Mouse (Mus musculus): ENCODE results near the gene Gm49354.

The Gm49354 gene

DNA sequence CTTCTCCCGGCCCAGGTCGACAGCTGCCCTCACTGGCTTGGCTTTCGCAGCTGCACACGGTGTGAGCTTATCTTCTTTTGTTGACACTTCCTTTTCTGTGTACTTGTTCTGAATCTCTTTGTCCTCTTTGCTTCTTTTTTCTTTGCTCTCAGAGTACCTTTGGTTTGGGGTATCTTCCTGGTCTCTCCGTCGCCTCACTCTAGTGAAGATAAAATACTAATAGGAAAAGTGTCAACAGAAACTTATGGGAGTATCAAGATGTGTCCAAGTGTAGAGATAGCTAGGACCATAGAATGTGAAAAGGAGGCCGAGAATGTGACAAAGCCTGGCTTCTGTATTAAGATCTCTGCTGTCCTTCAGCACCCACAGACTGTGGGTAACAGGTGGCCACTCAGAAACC is at the start of gene Gm49354:
Gm49354 (minus strand) TSS at position 101 of the 400 bp plus-strand sequence.
- POLR2A ChIA-PET = interaction anchor here in 2 of 4 experiments (0.6 to 13.7 kb wide), 2 partner anchors 12 to 13 kb away, joined by 3 to 93 read pairs; partner anchors contain the start of gene Isca1 (in 2 of the 2)
- CTCF ChIA-PET = no interaction called here

DNA sequence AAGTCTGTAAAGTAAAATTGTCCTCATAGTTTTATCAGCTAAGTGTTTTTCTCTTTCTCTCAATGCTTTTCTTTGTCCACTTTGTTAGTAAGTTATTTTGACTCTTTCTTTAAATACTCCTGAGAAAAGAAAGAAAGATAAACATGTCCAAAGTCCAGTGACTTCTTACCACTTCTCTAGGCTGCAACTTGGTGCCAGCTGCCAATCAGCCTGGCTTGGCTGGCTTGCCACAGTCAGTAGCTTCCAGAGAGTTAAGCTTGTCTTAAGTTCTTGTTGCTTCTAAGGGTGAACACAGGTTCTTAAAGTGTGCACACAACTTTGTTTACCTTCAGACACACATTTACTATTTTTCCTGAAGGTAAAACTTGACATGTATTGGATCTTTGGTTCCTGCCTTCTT is 43.9 kb upstream of the Gm49354 start:
- POLR2A ChIA-PET = interaction anchor here in 2 of 4 experiments (0.6 to 1.2 kb wide), 2 partner anchors 25 to 56 kb away, joined by 3 to 4 read pairs; partner anchors contain the start of gene Isca1 (in 1 of the 2)
- CTCF ChIA-PET = interaction anchor here in 2 of 4 experiments (0.5 to 3.1 kb wide), 2 partner anchors 15 to 341 kb away, joined by 3 to 12 read pairs; no protein-coding TSS in a partner anchor

DNA sequence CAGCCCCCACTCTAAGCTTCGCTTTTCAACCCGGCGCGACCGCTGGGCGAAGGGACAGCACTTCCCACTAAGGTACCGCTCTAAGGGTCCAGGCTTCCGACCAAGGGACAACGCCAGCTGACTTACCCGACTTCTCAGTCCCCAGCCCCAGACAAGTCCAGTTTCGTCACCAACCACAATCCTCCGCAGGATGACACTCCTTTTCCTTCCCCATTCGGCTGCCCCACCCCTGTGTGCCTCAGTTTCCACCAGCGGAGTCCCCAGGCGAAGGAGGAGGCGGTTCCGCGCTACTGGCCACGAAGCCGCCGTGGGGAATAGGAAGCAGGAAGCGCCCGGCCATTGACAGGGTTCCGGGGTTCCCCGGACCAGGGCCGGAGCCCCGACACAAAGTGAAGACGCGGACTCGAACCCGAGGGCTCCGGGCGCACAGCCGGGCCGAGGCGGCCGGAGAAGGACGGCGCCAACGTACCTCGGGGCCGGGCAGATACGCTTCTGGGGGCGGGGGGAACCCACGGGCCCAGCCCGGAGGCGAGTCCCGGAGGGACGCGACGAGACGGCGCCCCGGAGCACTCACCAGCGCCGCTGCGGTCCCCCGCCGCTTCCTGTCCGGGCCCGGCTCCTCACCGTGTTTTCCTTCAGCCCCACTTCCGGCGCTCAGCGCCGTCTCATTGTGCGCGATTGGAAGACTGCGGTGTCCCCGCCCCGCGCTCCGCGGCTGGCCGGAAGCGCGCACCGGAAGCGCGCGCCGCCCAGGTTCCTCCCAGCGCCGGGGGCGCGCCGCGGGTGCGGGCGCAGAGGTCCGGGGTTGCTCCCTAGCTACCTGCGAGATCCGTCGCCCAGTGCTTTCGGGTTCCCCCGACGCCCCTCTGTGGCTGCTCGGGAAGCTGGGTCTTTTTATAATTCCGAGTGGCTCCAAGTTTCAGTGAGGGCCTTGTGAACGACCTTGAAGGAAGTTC is 40.7 kb upstream of the Gm49354 start, which contains the start of gene Tut7:
Tut7 (minus strand) TSS at position 641 of the 956 bp plus-strand sequence.
- CTCF ChIA-PET = interaction anchor here in 1 of 4 experiments (0.6 to 1.2 kb wide), 2 partner anchors 12 to 18 kb away, joined by 5 read pairs; no protein-coding TSS in a partner anchor

DNA sequence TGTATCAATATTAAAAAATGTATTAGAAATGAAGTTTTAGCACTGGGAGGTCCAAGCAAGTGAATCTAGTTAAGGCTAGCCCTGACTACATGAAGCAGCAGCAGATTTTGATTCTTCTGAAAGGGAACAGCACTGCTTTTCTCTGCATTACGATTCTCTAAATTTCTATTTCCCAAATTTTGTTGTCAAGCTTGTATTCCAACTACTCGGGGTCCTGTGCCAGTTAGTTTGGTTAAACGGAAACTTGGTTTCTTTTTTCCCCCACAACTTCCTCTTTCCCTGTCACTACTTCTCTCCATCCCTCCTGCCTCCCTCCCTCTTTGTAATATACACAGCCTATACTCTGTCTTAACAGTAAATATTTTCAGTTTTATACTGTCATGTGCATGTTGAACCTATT is 38.8 kb upstream of the Gm49354 start:
- CTCF ChIA-PET = no interaction called here
- POLR2A ChIA-PET = no interaction called here

More for the DNA sequence above, 40.7 kb upstream of the Gm49354 start, which contains the start of gene Tut7:
- POLR2A ChIA-PET = interaction anchor here in 3 of 4 experiments (0.6 to 3.5 kb wide), 28 partner anchors 8 to 612 kb away, joined by 3 to 35 read pairs (median 4); partner anchors contain the start of genes Isca1 (in 3 of the 3) and Gas1 (in 1 of the 3)

DNA sequence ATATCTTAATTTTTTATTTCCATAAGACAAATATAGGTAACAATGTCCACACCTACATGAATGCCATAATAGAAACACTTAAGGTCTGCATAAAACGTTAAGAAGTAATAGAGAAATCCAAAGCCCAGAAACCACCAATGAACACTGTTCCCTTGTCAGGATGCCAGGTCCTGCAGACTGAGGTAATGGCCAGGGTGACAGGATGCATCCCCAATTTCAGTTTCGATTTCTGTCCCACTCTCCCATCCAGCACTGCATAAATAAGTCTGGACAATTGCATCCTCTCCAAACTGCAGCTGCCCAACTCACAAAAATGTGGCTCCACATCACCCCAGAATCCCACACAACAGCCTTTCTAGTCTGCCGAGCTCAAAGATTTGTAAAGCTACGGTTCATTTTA is 38.1 kb upstream of the Gm49354 start:
- CTCF ChIA-PET = no interaction called here
- POLR2A ChIA-PET = interaction anchor here in 1 of 4 experiments (1.8 to 2.1 kb wide), 2 partner anchors 24 to 50 kb away, joined by 6 read pairs; partner anchors contain the start of gene Isca1

DNA sequence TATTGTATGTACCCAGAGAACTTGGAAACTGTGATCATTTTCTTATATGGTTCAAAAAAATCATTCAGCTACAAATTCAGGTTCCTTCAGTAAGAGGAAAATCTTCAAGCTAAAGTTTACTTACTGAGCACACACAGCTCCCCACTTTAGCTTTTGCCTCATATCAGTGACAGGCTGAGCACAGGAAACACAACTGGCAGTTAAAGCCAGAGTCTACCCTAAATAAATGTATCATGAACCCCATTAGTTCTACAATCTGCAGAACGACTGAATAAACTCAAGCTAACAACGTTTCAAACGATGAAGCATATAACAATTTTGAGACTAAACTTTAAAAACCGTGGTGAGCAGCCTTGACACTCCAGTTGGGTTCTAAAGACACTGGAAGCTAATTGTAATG is 35.3 kb upstream of the Gm49354 start:
- POLR2A ChIA-PET = interaction anchor here in 2 of 4 experiments (0.6 to 1.4 kb wide), 7 partner anchors 8 to 206 kb away, joined by 3 to 5 read pairs (median 3); partner anchors contain the start of gene Isca1 (in 1 of the 2)
- CTCF ChIA-PET = interaction anchor here in 1 of 4 experiments (1.1 kb wide), 1 partner anchor 23 kb away, joined by 3 read pairs; no protein-coding TSS in a partner anchor

DNA sequence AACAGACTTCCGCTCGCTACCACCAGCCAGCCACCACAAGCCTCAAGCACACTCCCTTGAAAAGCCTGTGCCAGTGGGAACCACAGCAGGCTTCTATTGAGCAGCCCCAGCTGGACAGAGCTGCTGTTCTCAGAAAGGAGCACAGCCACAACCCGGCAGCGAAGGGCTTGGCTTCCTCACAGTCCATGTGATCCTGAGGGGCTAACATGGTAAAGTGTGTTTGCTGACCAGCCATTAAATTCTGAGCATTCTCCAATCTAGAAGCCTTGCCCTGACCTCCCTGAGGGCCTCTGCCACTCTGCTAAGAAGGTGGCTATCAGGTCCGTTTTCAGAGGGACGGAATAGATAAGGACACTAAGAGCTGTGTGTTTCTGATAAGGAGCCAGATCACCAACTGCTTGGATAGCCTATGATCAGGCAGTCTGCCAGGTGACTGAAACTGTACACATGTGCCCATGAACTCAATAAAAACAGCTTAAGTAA is 32.1 kb upstream of the Gm49354 start:
- POLR2A ChIA-PET = interaction anchor here in 2 of 4 experiments (0.7 to 1.7 kb wide), 5 partner anchors 10 to 44 kb away, joined by 3 to 9 read pairs (median 3); partner anchors contain the start of genes Isca1 (in 1 of the 2) and Tut7 (in 1 of the 2)
- CTCF ChIA-PET = no interaction called here

DNA sequence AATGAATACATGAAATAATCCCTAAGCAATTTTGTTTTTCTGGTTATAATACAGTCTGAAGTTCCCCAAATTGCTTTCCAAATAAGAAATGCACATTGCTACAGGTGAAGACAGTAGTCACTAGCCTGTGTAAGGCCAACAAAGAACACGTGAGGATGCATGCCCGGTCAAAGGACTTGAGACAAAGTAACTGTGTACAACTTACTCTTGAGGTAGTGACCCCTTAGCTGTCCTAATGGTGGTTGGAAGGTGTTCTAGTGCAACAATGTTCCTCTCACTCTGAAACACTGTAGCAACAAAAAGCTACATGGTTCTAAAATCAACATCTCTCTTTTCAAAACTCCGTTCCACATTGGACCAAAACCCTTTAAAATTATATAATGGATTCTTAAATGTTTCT is 29.5 kb upstream of the Gm49354 start:
- ChIA-PET POLR2A (interaction anchor here in 2 of 4 experiments (1.8 kb wide), 2 partner anchors 10 to 15 kb away, joined by 5 read pairs; no protein-coding TSS in a partner anchor), CTCF (no interaction called here)

DNA sequence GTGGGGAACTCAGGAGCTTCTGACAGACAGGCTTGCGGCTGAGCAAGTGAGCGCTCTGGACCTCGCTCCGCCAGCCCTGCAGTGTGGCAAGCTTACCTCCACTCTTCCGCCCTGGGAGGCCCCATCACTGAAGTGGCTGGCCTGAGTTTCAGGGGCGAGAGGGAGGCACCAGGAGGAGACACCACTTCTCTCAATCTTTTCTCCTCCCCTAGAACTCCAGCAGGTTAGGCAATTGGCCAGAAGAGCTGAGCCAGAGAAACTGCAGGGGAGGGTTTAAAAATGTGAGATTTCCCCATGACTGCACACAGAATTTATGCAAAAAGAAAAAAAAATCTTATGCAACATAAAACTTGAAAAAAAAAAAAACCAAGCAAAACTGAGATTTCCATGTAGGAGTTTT is 19.0 kb upstream of the Gm49354 start:
- ChIA-PET POLR2A (interaction anchor here in 3 of 4 experiments (0.6 to 1.4 kb wide), 7 partner anchors 11 to 124 kb away, joined by 3 to 5 read pairs (median 3); partner anchors contain the start of gene Isca1 (in 1 of the 3)), CTCF (interaction anchor here in 1 of 4 experiments (0.7 kb wide), 1 partner anchor 235 kb away, joined by 3 read pairs; no protein-coding TSS in a partner anchor)

DNA sequence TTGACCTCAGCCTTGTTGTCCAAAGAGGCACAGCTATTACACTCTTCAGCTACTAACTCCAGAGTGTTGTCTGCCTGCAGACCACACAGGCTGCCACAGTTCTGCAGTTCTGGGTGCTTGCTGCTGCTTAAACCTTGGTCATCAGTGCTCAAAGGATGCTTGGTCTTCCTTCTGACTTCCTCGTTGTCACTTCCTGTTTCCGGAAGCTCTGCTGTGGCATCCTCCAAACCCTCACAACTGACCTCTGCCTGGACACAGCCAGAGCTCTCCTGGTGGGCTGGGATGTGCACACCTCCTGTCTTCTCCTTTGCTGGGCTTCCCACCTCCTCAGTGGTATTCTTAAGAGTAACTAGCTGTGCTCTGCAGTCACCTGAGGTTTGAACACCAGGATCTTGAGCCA is 18.0 kb upstream of the Gm49354 start:
- ChIA-PET CTCF (interaction anchor here in 1 of 4 experiments (0.9 kb wide), 1 partner anchor 41 kb away, joined by 3 read pairs; no protein-coding TSS in a partner anchor), POLR2A (interaction anchor here in 2 of 4 experiments (0.9 to 2.4 kb wide), 3 partner anchors 10 to 30 kb away, joined by 4 to 6 read pairs (median 4); partner anchors contain the start of genes Isca1 (in 1 of the 2) and Tut7 (in 1 of the 2))

DNA sequence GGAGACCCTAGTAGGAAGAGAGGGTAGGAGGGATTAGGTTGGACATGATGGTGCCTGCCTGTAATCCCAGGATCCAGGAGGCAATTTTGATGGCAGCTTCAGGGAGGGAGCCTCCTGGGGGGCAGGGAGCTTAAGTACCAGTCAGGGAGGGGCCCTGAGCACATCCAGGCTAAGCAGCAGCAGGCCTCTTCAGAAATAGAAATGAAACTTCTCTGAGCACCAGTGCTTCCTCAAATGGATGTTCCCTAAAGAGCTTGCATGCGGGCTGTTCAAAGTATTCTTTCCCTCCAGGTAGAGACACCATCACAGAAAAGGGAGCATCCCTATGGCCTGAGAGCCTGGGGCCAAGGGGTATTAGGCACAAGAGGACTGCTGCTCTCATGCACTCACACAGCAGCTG is 16.3 kb upstream of the Gm49354 start:
- CTCF ChIA-PET = interaction anchor here in 2 of 4 experiments (0.6 to 0.9 kb wide), 2 partner anchors 70 to 1545 kb away, joined by 3 to 6 read pairs; no protein-coding TSS in a partner anchor
- POLR2A ChIA-PET = interaction anchor here in 2 of 4 experiments (0.7 to 2.4 kb wide), 3 partner anchors 11 to 28 kb away, joined by 3 to 6 read pairs (median 4); no protein-coding TSS in a partner anchor

DNA sequence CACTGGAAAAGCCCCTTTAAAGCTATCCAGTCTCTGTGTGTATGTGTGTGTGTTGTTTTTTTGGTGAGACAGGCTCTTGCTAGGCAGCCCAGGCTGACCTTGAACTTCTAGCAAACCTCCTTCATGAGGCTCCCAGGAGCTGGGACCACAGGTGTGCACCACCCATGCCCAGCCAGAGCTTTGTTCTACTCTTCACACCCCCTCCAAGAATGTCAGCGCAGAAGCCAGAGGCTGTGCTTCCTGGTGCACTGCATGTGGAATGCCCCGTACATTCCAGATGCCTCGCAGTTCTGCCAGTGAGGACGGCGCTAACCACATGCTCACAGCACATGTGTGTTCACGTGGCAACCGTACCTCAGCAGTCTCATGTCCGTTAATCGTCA is 14.4 kb upstream of the Gm49354 start:
- ChIA-PET CTCF (interaction anchor here in 3 of 4 experiments (0.6 to 1.5 kb wide), 3 partner anchors 44 to 383 kb away, joined by 3 to 5 read pairs (median 4); no protein-coding TSS in a partner anchor), POLR2A (interaction anchor here in 3 of 4 experiments (0.7 to 2.1 kb wide), 15 partner anchors 9 to 139 kb away, joined by 3 to 30 read pairs (median 4); partner anchors contain the start of genes Isca1 (in 3 of the 3) and Tut7 (in 2 of the 3))

DNA sequence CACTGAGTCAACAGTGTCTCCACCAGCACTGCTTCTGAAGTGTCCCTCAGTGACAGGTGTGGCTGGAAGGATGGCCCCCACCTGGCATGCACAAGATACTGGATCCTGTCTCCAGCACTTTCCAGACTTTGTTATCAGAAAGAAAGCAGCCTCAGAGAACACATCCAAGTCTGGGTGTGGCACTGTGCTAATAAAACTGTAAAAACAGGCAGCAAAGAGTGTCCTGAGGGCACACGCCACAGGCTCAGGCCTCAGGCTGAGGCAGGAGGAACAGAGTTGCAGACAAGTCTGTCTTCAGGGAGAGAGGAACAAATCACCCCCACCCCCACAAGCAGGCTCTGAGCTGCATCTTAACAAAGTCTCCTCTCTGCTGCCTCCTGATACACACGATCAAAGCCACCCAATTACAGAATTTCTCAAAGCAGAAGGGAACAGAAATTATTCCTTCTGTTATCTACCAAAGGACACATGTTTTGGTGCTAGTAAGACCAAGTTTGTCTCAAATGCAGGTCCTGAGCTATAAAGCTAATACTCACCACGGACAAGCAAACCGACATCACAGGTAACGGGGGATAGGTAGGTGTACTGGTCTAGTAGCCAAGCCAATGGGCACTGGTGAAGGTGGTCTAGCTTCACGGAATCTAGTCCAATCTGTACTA is 13.9 kb upstream of the Gm49354 start:
- POLR2A ChIA-PET = interaction anchor here in 3 of 4 experiments (0.7 to 2.1 kb wide), 15 partner anchors 9 to 139 kb away, joined by 3 to 30 read pairs (median 4); partner anchors contain the start of genes Isca1 (in 3 of the 3) and Tut7 (in 2 of the 3)
- CTCF ChIA-PET = interaction anchor here in 2 of 4 experiments (0.6 to 1.5 kb wide), 3 partner anchors 29 to 161 kb away, joined by 4 to 5 read pairs (median 5); no protein-coding TSS in a partner anchor

DNA sequence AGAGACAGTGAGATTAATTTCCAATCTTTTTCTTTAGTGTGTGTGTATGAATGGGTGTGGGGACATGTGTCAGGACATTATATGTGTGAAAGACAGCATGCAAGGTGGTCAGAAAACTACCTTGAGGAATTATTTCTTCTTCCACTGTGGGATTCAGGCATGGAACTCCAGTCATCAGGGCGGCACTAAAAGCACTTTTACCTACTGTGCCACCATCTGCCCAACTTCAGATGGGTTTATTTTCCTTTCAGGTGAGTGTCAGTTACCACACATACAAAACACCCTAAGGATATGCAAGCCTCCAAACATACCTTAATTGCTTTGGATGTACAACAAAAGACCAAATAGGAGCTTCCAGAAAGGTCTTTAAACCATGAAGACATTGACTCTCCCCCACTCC is 12.7 kb upstream of the Gm49354 start:
- ChIA-PET CTCF (interaction anchor here in 1 of 4 experiments (0.7 kb wide), 1 partner anchor 89 kb away, joined by 3 read pairs; no protein-coding TSS in a partner anchor), POLR2A (interaction anchor here in 2 of 4 experiments (0.8 to 1.6 kb wide), 3 partner anchors 20 to 29 kb away, joined by 3 read pairs; partner anchors contain the start of gene Isca1 (in 1 of the 2))

DNA sequence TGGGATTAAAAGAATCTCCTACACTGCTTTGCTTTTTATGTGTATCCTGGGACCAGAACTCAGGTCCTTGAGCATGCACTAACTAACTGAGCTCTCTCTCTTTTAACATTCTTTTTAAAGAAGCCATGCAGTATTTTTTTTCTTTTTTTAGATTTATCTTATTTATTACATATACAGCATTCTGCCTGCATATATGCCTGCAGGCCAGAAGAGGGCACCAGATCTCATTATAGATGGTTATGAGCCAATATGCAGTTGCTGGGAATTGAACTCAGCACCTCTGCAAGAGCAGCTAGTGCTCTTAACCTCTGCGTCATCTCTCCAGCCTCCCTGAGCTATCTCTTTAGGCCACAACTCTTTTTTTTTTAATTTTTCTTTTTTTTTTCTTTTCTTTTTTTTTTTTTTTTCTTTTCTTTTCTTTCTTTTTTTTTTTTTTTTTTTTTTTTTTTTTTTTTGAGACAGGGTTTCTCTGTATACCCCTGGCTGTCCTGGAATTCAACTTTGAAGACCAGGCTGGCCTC is 2.2 kb downstream of the Gm49354 start:
- CTCF ChIA-PET = interaction anchor here in 3 of 4 experiments (0.5 to 3.0 kb wide), 6 partner anchors 9 to 1039 kb away, joined by 3 to 25 read pairs (median 4); partner anchors contain the start of gene Isca1 (in 1 of the 3)
- POLR2A ChIA-PET = interaction anchor here (0.6 to 13.7 kb wide), 11 partner anchors 9 to 419 kb away, joined by 3 to 93 read pairs (median 4); partner anchors contain the start of genes Isca1 (in 3 of the 4) and 1700014D04Rik (in 1 of the 4)

DNA sequence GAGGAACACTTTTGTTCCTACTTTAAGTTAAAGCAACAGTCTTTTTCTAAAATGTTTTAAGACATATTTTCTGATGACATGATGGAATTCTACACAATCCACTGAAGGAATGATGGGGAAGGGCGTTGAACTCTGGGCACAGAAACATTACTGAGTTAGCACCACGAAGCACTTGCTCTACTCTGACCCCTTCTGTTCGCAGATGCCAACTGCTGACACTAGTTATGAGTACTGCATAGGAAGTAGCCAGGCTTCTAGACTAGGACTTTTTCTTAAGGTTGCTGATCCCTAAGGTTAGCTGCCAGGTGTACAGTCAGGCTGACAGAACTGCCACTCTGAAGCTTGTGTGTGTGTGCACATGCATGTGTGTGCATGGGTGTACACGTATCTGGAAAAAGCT is 2.8 kb downstream of the Gm49354 start:
- CTCF ChIA-PET = interaction anchor here in 2 of 4 experiments (0.5 to 3.0 kb wide), 5 partner anchors 9 to 1040 kb away, joined by 3 to 25 read pairs (median 3); partner anchors contain the start of gene Isca1 (in 1 of the 2)

More for the DNA sequence above, 2.8 kb downstream of the Gm49354 start:
- POLR2A ChIA-PET = interaction anchor here (0.6 to 13.7 kb wide), 7 partner anchors 9 to 418 kb away, joined by 3 to 93 read pairs (median 5); partner anchors contain the start of gene Isca1 (in 3 of the 4)

Measured in embryonic stem cell, embryonic (primary cell).